ENCODE assay signal across 20 mouse cellular contexts in the genomic region with DNA sequence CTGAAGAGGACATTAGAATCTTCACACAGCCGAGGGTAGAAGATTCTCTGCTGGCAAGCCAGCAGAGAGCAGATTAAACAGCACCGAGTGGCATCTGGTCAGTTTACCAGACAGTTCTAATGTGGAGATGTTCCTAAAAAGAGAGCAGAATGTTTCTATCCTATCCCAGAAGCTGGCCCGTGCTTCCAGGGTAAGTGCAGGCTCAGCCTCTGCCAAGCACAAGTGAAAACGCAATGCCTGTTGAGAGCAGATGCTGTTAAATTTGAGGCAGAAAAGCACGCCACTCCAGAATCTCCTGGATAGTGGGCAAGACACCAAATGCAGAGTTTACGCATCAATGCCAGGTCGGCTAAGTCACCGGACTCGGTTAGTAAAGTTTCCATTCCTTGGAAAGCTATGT.
A peak's percentile ranks its signal among the peaks of the same experiment; 100 is the strongest.
DNase-seq lines count a peak whose midpoint lies in the region; ATAC-seq lines count a peak whose summit lies in the region.
"Had no signal": no experiment of that assay in that cellular context is flagged by ENCODE, and none has a peak within 500 bp of the region (broad histone marks: within the 10 kb centered on the region; RNA-seq: fewer than 3 reads in every experiment).

No protein-coding gene starts in this region.

- 72% methylated on average over 9 of the region's 9 CpGs for WGBS in forebrain, embryonic 14.5 days
- WGBS in forebrain, embryonic 11.5 days, result 88% methylated on average over 9 of the region's 9 CpGs
- WGBS in heart, embryonic 13.5 days, result 64% methylated on average over 9 of the region's 9 CpGs

- no peaks in the 10 kb centered on the region for H3K36me3 ChIP-seq in forebrain, embryonic 14.5 days (ENCODE audit: control insufficient read depth, insufficient read depth, low read length)
- no peaks in the 10 kb centered on the region for H3K36me3 ChIP-seq in forebrain, embryonic 11.5 days (ENCODE audit: control insufficient read depth, insufficient read depth, low read length)
- H3K36me3 ChIP-seq in heart, embryonic 13.5 days, result no peaks in the 10 kb centered on the region
- H3K36me3 ChIP-seq: heart, embryonic 10.5 days; hindbrain, embryonic 12.5 days had no signal

- H3K4me3 ChIP-seq in forebrain, embryonic 14.5 days (ENCODE audit: low read depth, low read length), result no peak overlapping the region
- H3K4me3 ChIP-seq in forebrain, embryonic 11.5 days (ENCODE audit: low read depth, low read length), result no peak overlapping the region
- no peak overlapping the region for H3K4me3 ChIP-seq in heart, embryonic 13.5 days
- H3K4me3 ChIP-seq: heart, embryonic 10.5 days; hindbrain, embryonic 12.5 days had no signal

- H3K27me3 ChIP-seq in forebrain, embryonic 14.5 days (replicated peaks; ENCODE audit: control insufficient read depth, insufficient read depth, low read length), result no peaks in the 10 kb centered on the region
- no peaks in the 10 kb centered on the region for H3K27me3 ChIP-seq in forebrain, embryonic 11.5 days (ENCODE audit: control insufficient read depth, insufficient read depth, low read length)
- H3K27me3 ChIP-seq in heart, embryonic 13.5 days (replicated peaks), result no peaks in the 10 kb centered on the region
- H3K27me3 ChIP-seq: hindbrain, embryonic 12.5 days had no signal

- H3K9me3 ChIP-seq in forebrain, embryonic 14.5 days (replicated peaks; ENCODE audit: control insufficient read depth, low read length), result no peaks in the 10 kb centered on the region
- no peaks in the 10 kb centered on the region for H3K9me3 ChIP-seq in forebrain, embryonic 11.5 days (ENCODE audit: control insufficient read depth, low read length)
- no peaks in the 10 kb centered on the region for H3K9me3 ChIP-seq in heart, embryonic 13.5 days
- H3K9me3 ChIP-seq: heart, embryonic 10.5 days; hindbrain, embryonic 12.5 days had no signal

- no peak overlapping the region for H3K9ac ChIP-seq in forebrain, embryonic 14.5 days (ENCODE audit: low read length)
- H3K9ac ChIP-seq in forebrain, embryonic 11.5 days (ENCODE audit: low read length), result no peak overlapping the region
- H3K9ac ChIP-seq in heart, embryonic 13.5 days, result no peak overlapping the region
- H3K9ac ChIP-seq: hindbrain, embryonic 12.5 days had no signal

- H3K4me1 ChIP-seq in forebrain, embryonic 14.5 days (ENCODE audit: control insufficient read depth, insufficient read depth, low read length), result peaks cover 17% of the 10 kb centered on the region
- H3K4me1 ChIP-seq in forebrain, embryonic 11.5 days (replicated peaks; ENCODE audit: control insufficient read depth, insufficient read depth, low read length), result no peaks in the 10 kb centered on the region
- H3K4me1 ChIP-seq in heart, embryonic 13.5 days, result peaks cover 25% of the 10 kb centered on the region

- no peak overlapping the region for H3K27ac ChIP-seq in forebrain, embryonic 14.5 days (ENCODE audit: low read depth, low read length)
- no peak overlapping the region for H3K27ac ChIP-seq in forebrain, embryonic 11.5 days (ENCODE audit: low read depth, low read length)
- H3K27ac ChIP-seq in heart, embryonic 13.5 days (replicated peaks), result peak overlapping the region; percentile 20; the same call in 1 of the 2 replicates
- H3K27ac ChIP-seq: heart, embryonic 10.5 days; hindbrain, embryonic 12.5 days had no signal

- DNase-seq in forebrain, embryonic 14.5 days (ENCODE audit: low spot score), result peak; percentile 43
- DNase-seq in forebrain, embryonic 11.5 days (ENCODE audit: low spot score), result no peak
- no peak for DNase-seq in heart, adult 9 months (ENCODE audit: low spot score in 2 of 2)
- peak; percentile 13 to 14 for DNase-seq in left cerebral cortex, postnatal 36 days (ENCODE audit: low spot score in 2 of 2)
- DNase-seq in left cerebral cortex, adult 8-10 months (ENCODE audit: low spot score in 2 of 2), result no peak
- DNase-seq in right cerebral cortex, postnatal 25 days, result peak; percentile 30
- DNase-seq in right cerebral cortex, postnatal 14 days, result no peak
- DNase-seq: adrenal gland, postnatal 14 days; cerebellum, adult 18-20 months; gastrocnemius, postnatal 36 days; heart, postnatal 14 days; kidney, adult 8-10 months; kidney, postnatal 25 days; liver; thymus, postnatal 14 days had no signal

- no peak overlapping the region for H3K4me2 ChIP-seq in forebrain, embryonic 14.5 days (ENCODE audit: low read length)
- no peak overlapping the region for H3K4me2 ChIP-seq in forebrain, embryonic 11.5 days (ENCODE audit: low read depth, low read length, severe bottlenecking)
- no peak overlapping the region for H3K4me2 ChIP-seq in heart, embryonic 13.5 days
- H3K4me2 ChIP-seq: hindbrain, embryonic 12.5 days had no signal

- intact Hi-C loops in left cerebral cortex, postnatal 36 days (cut with DNase I), result no loop called here

- ATAC-seq in forebrain, embryonic 14.5 days, result no peak
- ATAC-seq in forebrain, embryonic 11.5 days (replicated peaks; ENCODE audit: low FRiP score), result no peak
- ATAC-seq in heart, embryonic 13.5 days (ENCODE audit: extremely low read depth, insufficient number of reproducible peaks, low FRiP score, low TSS enrichment), result no peak
- ATAC-seq: lung, postnatal 0 days; midbrain, embryonic 16.5 days had no signal

Comparison
In these comparisons a context has a peak if more than half of its experiments do, and no peak if none do; other contexts are left out.
1. DNase-seq: peak in forebrain, embryonic 14.5 days (single experiment), left cerebral cortex, postnatal 36 days (2 of 2) and right cerebral cortex, postnatal 25 days (single experiment); none in forebrain, embryonic 11.5 days (single experiment), heart, adult 9 months (0 of 2), left cerebral cortex, adult 8-10 months (0 of 2) and right cerebral cortex, postnatal 14 days (single experiment).